Mouse (Mus musculus): Measurements from ENCODE around the gene Acot7.

Gene Acot7

GRCm38 (mm10) chr4:152226901-152227486 lies 49.1 kb downstream of the Acot7 start:
- TF ChIP-seq GATA4 (IDR thresholded peaks at IDR 0.05; ENCODE audit: insufficient replicate concordance, low read length): no peak

- 0 out of 2 replicates have a peak, but pooled peaks have one; percentile 14 for TF ChIP-seq GATA4 (IDR thresholded peaks at IDR 0.05; ENCODE audit: insufficient replicate concordance, low read length)
Observed at GRCm38 (mm10) chr4:152227749-152228527, 50.0 kb downstream of the Acot7 start.

GRCm38 (mm10) chr4:152231326-152231725 lies 53.4 kb downstream of the Acot7 start:
- no peak for TF ChIP-seq GATA4 (IDR thresholded peaks at IDR 0.05; ENCODE audit: insufficient replicate concordance, low read length)

GRCm38 (mm10) chr4:152232411-152232903 lies 54.5 kb downstream of the Acot7 start:
- no peak for TF ChIP-seq GATA4 (IDR thresholded peaks at IDR 0.05; ENCODE audit: insufficient replicate concordance, low read length)

GRCm38 (mm10) chr4:152239974-152240373 lies 62.0 kb downstream of the Acot7 start:
- TF ChIP-seq GATA4 (IDR thresholded peaks at IDR 0.05; ENCODE audit: insufficient replicate concordance, low read length): no peak

GRCm38 (mm10) chr4:152243241-152243891 lies 65.4 kb downstream of the Acot7 start:
- no peak for TF ChIP-seq GATA4 (IDR thresholded peaks at IDR 0.05; ENCODE audit: insufficient replicate concordance, low read length)

GRCm38 (mm10) chr4:152243969-152244368 lies 66.0 kb downstream of the Acot7 start:
- TF ChIP-seq GATA4 (IDR thresholded peaks at IDR 0.05; ENCODE audit: insufficient replicate concordance, low read length): no peak

- TF ChIP-seq GATA4 (IDR thresholded peaks at IDR 0.05; ENCODE audit: insufficient replicate concordance, low read length): no peak
Observed at GRCm38 (mm10) chr4:152244545-152245522, 66.9 kb downstream of the Acot7 start.

- no peak for TF ChIP-seq GATA4 (IDR thresholded peaks at IDR 0.05; ENCODE audit: insufficient replicate concordance, low read length)
Observed at GRCm38 (mm10) chr4:152246011-152246410, 68.1 kb downstream of the Acot7 start.

GRCm38 (mm10) chr4:152247195-152247594 lies 69.3 kb downstream of the Acot7 start:
- TF ChIP-seq GATA4 (IDR thresholded peaks at IDR 0.05; ENCODE audit: insufficient replicate concordance, low read length): no peak

GRCm38 (mm10) chr4:152250615-152251014 lies 72.7 kb downstream of the Acot7 start:
- TF ChIP-seq GATA4 (IDR thresholded peaks at IDR 0.05; ENCODE audit: insufficient replicate concordance, low read length): no peak

GRCm38 (mm10) chr4:152253183-152253759 lies 75.3 kb downstream of the Acot7 start:
- TF ChIP-seq GATA4 (IDR thresholded peaks at IDR 0.05; ENCODE audit: insufficient replicate concordance, low read length): no peak

GRCm38 (mm10) chr4:152257070-152257469 lies 79.1 kb downstream of the Acot7 start:
- TF ChIP-seq GATA4 (IDR thresholded peaks at IDR 0.05; ENCODE audit: insufficient replicate concordance, low read length): no peak

- TF ChIP-seq GATA4 (IDR thresholded peaks at IDR 0.05; ENCODE audit: insufficient replicate concordance, low read length): no peak
Observed at GRCm38 (mm10) chr4:152260451-152260850, 82.5 kb downstream of the Acot7 start.

All from liver, adult (tissue).